Mouse (Mus musculus): ENCODE measurements around the gene Schip1. TPM values are rescaled to one million over a fixed set of nuclear protein-coding genes. Genes with fewer than 3 reads are reported as not detected.

Gene Schip1
- polyA plus RNA-seq, 1 experiment from 2014 or later = 86.4 TPM

DNA sequence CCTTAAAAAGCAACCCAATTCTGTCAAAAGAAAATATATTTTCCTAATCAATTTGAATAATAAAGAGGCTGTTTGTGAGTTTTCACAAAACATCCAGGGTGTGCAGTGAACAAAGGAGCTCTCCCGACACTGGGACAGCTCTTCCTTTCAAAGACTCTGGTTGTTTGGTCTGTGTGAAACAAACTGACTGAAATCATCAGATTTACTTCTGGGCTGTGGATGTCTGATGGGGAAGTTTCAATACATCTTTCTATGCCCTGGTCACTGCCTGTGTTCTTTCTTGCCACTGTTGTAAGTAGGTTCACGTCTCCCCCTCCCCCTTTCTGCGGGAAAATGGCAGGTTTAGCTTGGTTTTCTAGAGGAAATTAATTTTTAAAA is 449.5 kb downstream of the Schip1 start:
- H3K4me3 ChIP-seq = no peak overlapping the region
- DNase-seq (ENCODE audit: low spot score) = no peak
- H3K36me3 ChIP-seq = no peaks in the 10 kb centered on the region
- H3K27me3 ChIP-seq (ENCODE audit: insufficient read depth, poor library complexity, severe bottlenecking) = no peaks in the 10 kb centered on the region
- WGBS = 64% methylated on average over 3 of the region's 3 CpGs
- peaks cover 19% of the 10 kb centered on the region for H3K4me1 ChIP-seq (replicated peaks)
- H3K27ac ChIP-seq = 0 out of 2 replicates have a peak overlapping the region, but pooled peaks have one; percentile 35
- no peaks in the 10 kb centered on the region for H3K9me3 ChIP-seq

DNA sequence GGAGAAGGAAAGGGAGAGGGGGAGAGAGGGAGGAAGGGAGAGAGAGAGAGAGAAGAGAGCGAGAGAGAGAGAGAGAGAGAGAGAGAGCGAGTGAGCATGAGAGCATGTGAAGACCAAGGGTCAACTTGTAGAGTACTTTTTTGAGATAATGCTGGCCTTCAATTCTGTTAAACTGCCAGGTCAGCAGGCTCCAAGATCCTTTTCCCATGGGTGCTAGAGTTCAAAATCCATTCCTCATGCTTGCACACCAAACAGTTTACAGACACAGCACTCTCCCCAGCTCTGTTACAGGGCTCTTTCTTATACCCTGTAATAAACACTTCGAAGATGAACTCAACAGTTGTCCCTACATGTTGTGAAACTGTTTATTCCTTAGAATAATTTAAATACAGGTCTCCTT is 450.1 kb downstream of the Schip1 start:
- DNase-seq (ENCODE audit: low spot score) = no peak
- 83% methylated on average over 3 of the region's 3 CpGs for WGBS
- Histone ChIP-seq H3K4me1 (replicated peaks) (peaks cover 19% of the 10 kb centered on the region), H3K36me3 (no peaks in the 10 kb centered on the region), H3K27me3 (ENCODE audit: insufficient read depth, poor library complexity, severe bottlenecking) (no peaks in the 10 kb centered on the region), H3K27ac (no peak overlapping the region), H3K4me3 (no peak overlapping the region), H3K9me3 (no peaks in the 10 kb centered on the region)

DNA sequence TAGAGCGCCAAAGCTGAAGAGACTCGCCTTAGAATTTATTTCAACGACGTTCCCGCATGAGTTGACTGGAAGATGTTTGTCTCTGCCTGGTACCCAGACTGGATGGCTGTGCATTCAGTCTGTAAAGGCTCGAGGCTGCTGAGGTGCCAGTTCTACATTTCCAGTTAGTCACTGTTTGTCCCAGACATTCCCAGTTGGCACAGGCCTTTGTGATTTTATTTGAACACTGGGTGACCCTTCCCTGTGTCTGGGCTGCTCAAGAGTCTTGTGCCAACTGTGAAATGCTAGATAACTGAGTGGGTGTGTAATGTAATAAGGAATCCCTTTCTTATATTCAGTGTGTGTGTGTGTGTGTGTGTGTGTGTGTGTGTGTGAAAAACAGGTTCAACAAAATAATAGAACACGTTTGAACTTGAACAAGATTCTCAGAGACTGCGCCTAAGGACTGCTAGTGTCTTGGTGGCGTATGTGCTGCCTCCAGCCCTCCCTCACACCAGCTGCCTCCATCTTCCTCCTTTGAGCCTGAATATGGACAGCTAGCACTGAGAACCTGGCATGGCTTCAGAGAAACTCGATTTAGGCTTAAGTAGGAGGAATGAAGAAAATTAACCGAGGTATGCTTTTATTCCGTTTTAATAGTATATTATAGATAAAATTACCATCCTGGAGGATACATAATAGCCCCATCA is 451.9 kb downstream of the Schip1 start:
- DNase-seq (ENCODE audit: low spot score) = no peak
- WGBS = 90% methylated on average over 12 of the region's 12 CpGs
- H3K27ac ChIP-seq = no peak overlapping the region

DNA sequence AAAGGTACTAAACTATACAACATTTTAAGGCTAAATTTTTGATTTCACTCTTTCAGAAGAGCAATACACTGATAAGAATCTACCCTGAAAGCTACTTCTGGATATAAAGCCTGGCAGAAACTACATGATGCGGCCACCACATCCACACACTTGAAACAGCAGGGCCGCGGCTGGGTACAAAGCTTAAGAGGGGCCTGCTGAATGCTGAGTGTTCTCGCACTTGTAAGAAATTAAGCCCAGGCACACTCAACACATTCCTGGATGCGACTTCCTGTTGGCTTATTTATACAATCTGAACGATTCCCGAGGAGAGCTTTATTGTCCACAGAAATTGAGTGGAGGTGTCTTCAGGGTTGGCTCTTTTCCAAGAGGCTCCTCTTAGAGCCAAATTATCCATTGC is 452.6 kb downstream of the Schip1 start:
- Histone ChIP-seq H3K4me3 (no peak overlapping the region), H3K27ac (no peak overlapping the region), H3K9me3 (no peaks in the 10 kb centered on the region), H3K4me1 (replicated peaks) (peaks cover 19% of the 10 kb centered on the region), H3K36me3 (no peaks in the 10 kb centered on the region), H3K27me3 (ENCODE audit: insufficient read depth, poor library complexity, severe bottlenecking) (no peaks in the 10 kb centered on the region)
- WGBS = 83% methylated on average over 7 of the region's 7 CpGs
- DNase-seq (ENCODE audit: low spot score) = no peak

More for the DNA sequence above, 451.9 kb downstream of the Schip1 start:
- no peak overlapping the region for H3K4me3 ChIP-seq
- no peaks in the 10 kb centered on the region for H3K9me3 ChIP-seq
- no peaks in the 10 kb centered on the region for H3K27me3 ChIP-seq (ENCODE audit: insufficient read depth, poor library complexity, severe bottlenecking)
- no peaks in the 10 kb centered on the region for H3K36me3 ChIP-seq
- H3K4me1 ChIP-seq (replicated peaks) = peaks cover 19% of the 10 kb centered on the region

GRCm38 (mm10) chr3:68518041-68518440 is 453.4 kb downstream of the Schip1 start:
- no peak overlapping the region for H3K27ac ChIP-seq
- 90% methylated on average over 8 of the region's 8 CpGs for WGBS
- DNase-seq (ENCODE audit: low spot score) = no peak

DNA sequence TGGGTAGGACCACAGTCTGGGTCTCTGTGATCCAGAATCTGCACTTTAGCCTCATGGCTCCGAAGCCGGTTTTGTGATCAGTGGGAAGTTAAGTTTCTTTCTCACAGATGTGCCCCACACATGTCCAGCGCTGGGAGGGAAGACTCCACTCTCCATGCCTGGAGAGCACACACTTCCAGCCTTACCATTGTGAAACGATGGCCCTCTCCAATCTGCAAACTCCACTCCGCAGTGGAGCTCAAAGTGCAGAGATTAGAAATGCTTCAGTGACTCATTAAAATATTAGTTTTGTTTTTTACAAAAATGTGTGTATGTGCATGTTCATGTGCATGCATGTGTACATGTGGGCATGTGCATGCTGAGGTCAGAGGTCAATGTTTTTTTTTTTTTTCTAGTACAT is 454.0 kb downstream of the Schip1 start:
- Histone ChIP-seq H3K27me3 (ENCODE audit: insufficient read depth, poor library complexity, severe bottlenecking) (no peaks in the 10 kb centered on the region), H3K9me3 (no peaks in the 10 kb centered on the region), H3K27ac (no peak overlapping the region), H3K36me3 (no peaks in the 10 kb centered on the region), H3K4me1 (replicated peaks) (peaks cover 13% of the 10 kb centered on the region), H3K4me3 (no peak overlapping the region)
- 96% methylated on average over 5 of the region's 5 CpGs for WGBS
- no peak for DNase-seq (ENCODE audit: low spot score)

More at GRCm38 (mm10) chr3:68518041-68518440, 453.4 kb downstream of the Schip1 start:
- Histone ChIP-seq H3K4me3 (no peak overlapping the region), H3K27me3 (ENCODE audit: insufficient read depth, poor library complexity, severe bottlenecking) (no peaks in the 10 kb centered on the region), H3K4me1 (replicated peaks) (peaks cover 18% of the 10 kb centered on the region), H3K36me3 (no peaks in the 10 kb centered on the region), H3K9me3 (no peaks in the 10 kb centered on the region)

DNA sequence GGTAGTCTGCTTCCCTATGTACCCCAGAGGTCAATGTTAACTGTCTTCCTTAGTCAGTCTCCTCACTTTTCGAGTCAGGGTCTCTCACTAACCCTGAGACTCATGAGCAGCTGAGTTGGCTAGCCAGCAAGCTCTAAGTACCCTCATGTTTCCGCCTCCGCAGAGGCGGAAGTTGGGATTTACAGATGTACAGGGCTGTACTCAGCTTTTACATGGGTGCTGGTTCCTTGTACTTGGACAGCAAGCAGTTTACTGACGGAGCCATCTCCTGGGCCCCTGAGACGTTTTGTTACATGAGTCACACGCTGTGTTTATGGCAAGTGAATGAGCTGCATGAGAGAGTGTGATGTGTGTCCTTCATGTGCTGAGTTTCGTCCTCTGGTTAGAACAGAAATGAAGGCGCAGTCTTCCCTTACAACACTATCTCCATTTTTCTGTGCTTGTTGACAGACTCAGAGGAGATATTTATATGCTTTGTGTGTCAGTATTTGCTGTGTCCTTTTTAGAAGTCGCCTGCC is 460.8 kb downstream of the Schip1 start:
- Histone ChIP-seq H3K36me3 (no peaks in the 10 kb centered on the region), H3K4me3 (no peak overlapping the region), H3K9me3 (no peaks in the 10 kb centered on the region), H3K4me1 (replicated peaks) (no peaks in the 10 kb centered on the region), H3K27ac (no peak overlapping the region), H3K27me3 (ENCODE audit: insufficient read depth, poor library complexity, severe bottlenecking) (no peaks in the 10 kb centered on the region)
- WGBS = 93% methylated on average over 10 of the region's 10 CpGs
- DNase-seq (ENCODE audit: low spot score) = no peak

GRCm38 (mm10) chr3:68526416-68526815 is 461.8 kb downstream of the Schip1 start:
- Histone ChIP-seq H3K27me3 (ENCODE audit: insufficient read depth, poor library complexity, severe bottlenecking) (no peaks in the 10 kb centered on the region), H3K36me3 (no peaks in the 10 kb centered on the region), H3K4me3 (no peak overlapping the region), H3K9me3 (no peaks in the 10 kb centered on the region), H3K4me1 (replicated peaks) (no peaks in the 10 kb centered on the region), H3K27ac (no peak overlapping the region)
- no peak for DNase-seq (ENCODE audit: low spot score)
- 64% methylated on average over 4 of the region's 4 CpGs for whole genome bisulfite sequencing

DNA sequence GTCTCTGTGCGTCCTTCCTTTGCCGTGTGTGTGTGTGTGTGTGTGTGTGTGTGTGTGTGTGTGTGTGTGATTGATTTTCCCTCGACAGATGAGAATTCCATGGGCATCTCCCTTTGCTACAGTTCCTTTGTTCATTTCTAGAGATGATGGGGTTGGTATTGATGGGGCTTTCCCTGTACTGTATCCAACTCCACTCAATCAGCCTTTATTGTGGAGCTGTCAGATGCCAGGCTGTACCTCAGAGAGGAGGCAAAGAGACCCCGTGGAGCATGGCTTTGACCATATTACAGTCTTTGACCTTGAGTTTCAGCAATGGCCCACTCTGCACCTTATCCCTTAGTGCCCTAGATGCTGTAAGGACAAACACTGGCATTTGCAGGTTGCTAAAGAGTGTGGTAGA is 462.6 kb downstream of the Schip1 start:
- H3K36me3 ChIP-seq = no peaks in the 10 kb centered on the region
- H3K27me3 ChIP-seq (ENCODE audit: insufficient read depth, poor library complexity, severe bottlenecking) = no peaks in the 10 kb centered on the region
- no peak overlapping the region for H3K27ac ChIP-seq
- 68% methylated on average over 4 of the region's 4 CpGs for WGBS
- H3K9me3 ChIP-seq = no peaks in the 10 kb centered on the region
- no peaks in the 10 kb centered on the region for H3K4me1 ChIP-seq (replicated peaks)
- no peak overlapping the region for H3K4me3 ChIP-seq
- no peak for DNase-seq (ENCODE audit: low spot score)

DNA sequence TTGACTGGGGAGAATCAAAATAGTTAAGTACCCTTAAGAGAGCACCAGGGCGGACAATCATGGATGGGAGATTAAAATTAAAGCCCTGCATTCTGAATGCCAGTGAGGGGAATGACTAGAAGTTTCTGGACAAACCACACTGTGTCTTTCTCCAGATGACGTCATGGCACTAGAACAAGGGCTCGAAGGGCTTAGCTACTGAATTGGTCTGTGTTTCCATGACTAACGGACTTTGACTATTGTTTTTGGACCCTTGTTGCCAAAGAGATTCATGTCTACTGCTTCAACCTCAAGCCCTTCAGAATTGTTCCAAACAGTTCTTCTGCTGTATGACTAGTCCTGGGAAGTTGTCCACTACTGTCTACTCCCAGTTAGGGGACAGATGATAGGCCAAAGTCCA is 467.3 kb downstream of the Schip1 start:
- no peaks in the 10 kb centered on the region for H3K27me3 ChIP-seq (ENCODE audit: insufficient read depth, poor library complexity, severe bottlenecking)
- peaks cover 9% of the 10 kb centered on the region; the same call in 1 of the 2 replicates for H3K4me1 ChIP-seq (replicated peaks)
- no peak overlapping the region for H3K27ac ChIP-seq
- no peak overlapping the region for H3K4me3 ChIP-seq
- H3K36me3 ChIP-seq = 0 out of 2 replicates have a peak, but pooled peaks cover 2% of the 10 kb centered on the region
- WGBS = 87% methylated on average over 4 of the region's 4 CpGs
- no peak for DNase-seq (ENCODE audit: low spot score)
- H3K9me3 ChIP-seq = peaks cover 9% of the 10 kb centered on the region; the same call in 1 of the 2 replicates

- Histone ChIP-seq H3K27me3 (ENCODE audit: insufficient read depth, poor library complexity, severe bottlenecking) (no peaks in the 10 kb centered on the region), H3K36me3 (0 out of 2 replicates have a peak, but pooled peaks cover 5% of the 10 kb centered on the region), H3K4me1 (replicated peaks) (peaks cover 9% of the 10 kb centered on the region; the same call in 1 of the 2 replicates), H3K27ac (no peak overlapping the region), H3K4me3 (no peak overlapping the region), H3K9me3 (peaks cover 10% of the 10 kb centered on the region; the same call in 1 of the 2 replicates)
- DNase-seq (ENCODE audit: low spot score) = no peak
- 16% methylated on average over 7 of the region's 7 CpGs for WGBS
These were observed 470.0 kb downstream of the Schip1 start for GRCm38 (mm10) chr3:68534571-68535051.

DNA sequence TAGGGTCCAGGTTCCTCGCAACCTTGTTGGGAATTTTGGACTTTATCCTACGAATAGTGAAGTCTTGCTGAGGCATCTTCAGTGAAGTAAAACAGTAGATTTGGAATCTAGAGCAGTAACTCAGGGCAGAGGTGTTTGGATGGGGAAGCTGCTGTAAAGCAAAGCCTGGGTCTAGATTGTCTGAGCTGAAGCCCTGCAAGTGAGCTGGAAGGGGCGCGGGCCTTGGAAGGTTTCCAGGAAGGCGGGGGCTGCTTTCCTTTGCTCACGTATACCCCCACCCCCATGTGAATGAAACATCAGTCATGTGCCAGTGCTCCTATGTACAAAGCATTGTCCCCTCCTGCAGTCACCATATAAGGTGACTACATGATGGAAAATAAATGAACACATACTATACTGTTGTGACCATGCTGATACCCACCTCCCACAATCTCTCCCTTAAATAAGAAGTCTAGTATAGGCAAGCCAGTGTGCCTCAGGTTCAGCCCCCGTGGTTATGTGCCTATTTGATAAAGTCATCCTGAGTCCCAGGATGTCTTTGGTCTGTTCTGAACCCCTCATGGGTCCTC is 470.6 kb downstream of the Schip1 start:
- Histone ChIP-seq H3K9me3 (peaks cover 10% of the 10 kb centered on the region; the same call in 1 of the 2 replicates), H3K27me3 (ENCODE audit: insufficient read depth, poor library complexity, severe bottlenecking) (no peaks in the 10 kb centered on the region), H3K4me1 (replicated peaks) (peaks cover 9% of the 10 kb centered on the region; the same call in 1 of the 2 replicates), H3K27ac (no peak overlapping the region), H3K36me3 (0 out of 2 replicates have a peak, but pooled peaks cover 5% of the 10 kb centered on the region), H3K4me3 (no peak overlapping the region)
- 80% methylated on average over 7 of the region's 7 CpGs for WGBS
- no peak for DNase-seq (ENCODE audit: low spot score)

DNA sequence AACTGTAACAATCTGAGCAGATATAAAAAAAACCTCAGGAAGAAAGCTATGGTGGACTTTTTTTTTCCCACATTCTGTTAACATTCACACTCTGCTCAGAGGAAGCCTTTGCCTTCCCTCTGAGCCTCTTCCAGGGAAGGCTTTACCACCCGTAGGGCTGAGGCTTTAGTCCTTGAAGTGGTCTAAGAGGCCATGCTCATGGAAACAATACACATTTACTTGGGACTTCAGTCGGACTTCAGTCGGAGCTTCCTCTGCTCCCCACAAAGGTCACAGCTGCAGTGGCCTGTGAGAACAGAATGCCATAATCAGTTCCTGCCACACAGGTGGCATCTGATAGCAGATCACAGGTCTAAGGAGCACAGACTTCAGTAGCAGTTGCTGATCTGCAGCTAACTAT is 471.5 kb downstream of the Schip1 start:
- WGBS = 42% methylated on average over 3 of the region's 3 CpGs
- Histone ChIP-seq H3K4me1 (replicated peaks) (peaks cover 9% of the 10 kb centered on the region; the same call in 1 of the 2 replicates), H3K27ac (0 out of 2 replicates have a peak overlapping the region, but pooled peaks have one; percentile 40), H3K9me3 (peaks cover 10% of the 10 kb centered on the region; the same call in 1 of the 2 replicates), H3K4me3 (no peak overlapping the region), H3K36me3 (0 out of 2 replicates have a peak, but pooled peaks cover 5% of the 10 kb centered on the region), H3K27me3 (ENCODE audit: insufficient read depth, poor library complexity, severe bottlenecking) (no peaks in the 10 kb centered on the region)
- no peak for DNase-seq (ENCODE audit: low spot score)
